Mouse (Mus musculus) neural tube, embryonic 15.5 days (tissue): ENCODE results near the gene Cdc45. TPM values are rescaled to one million over a fixed set of nuclear protein-coding genes. Genes with fewer than 3 reads are reported as not detected.

Experiments
- ATAC-seq: fragments of 200-750 bp; cut with Nextera tagmentation; 2 replicates; pipeline ENCODE4 v1.8.0; 2017; ENCODE audit warnings: mild to moderate bottlenecking, moderate TSS enrichment, moderate library complexity; ENCODE audit not compliant: low FRiP score
- H3K27ac ChIP-seq: fragments of 300-500 bp; sonication (generic); replicated peaks from 2 replicates; pipeline ENCODE4 v1.5.1; 2015; ENCODE audit warnings: mild to moderate bottlenecking, inconsistent platforms
- H3K27me3 ChIP-seq: fragments of 300-500 bp; sonication (generic); replicated peaks from 2 replicates; pipeline ENCODE4 v1.6.1; 2015; ENCODE audit warnings: inconsistent platforms
- H3K36me3 ChIP-seq: fragments of 300-500 bp; sonication (generic); 2 replicates; pipeline ENCODE4 v1.6.1; 2015; ENCODE audit warnings: inconsistent platforms
- H3K4me1 ChIP-seq: fragments of 300-500 bp; sonication (generic); 2 replicates; pipeline ENCODE4 v1.6.1; 2015; ENCODE audit warnings: inconsistent platforms
- H3K4me2 ChIP-seq: fragments of 300-500 bp; sonication (generic); 2 replicates; pipeline ENCODE4 v1.6.1; 2015; ENCODE audit warnings: inconsistent platforms, mild to moderate bottlenecking, moderate library complexity
- H3K4me3 ChIP-seq: fragments of 300-500 bp; sonication (generic); replicated peaks from 2 replicates; pipeline ENCODE4 v1.5.1; 2015; ENCODE audit warnings: mild to moderate bottlenecking, inconsistent platforms
- H3K9ac ChIP-seq: fragments of 300-500 bp; sonication (generic); replicated peaks from 2 replicates; pipeline ENCODE4 v1.6.1; 2015; ENCODE audit warnings: mild to moderate bottlenecking, inconsistent platforms
- H3K9me3 ChIP-seq: fragments of 300-500 bp; sonication (generic); replicated peaks from 2 replicates; pipeline ENCODE4 v1.6.1; 2016; ENCODE audit warnings: inconsistent platforms
- WGBS: fragments of 180-500 bp; shearing (Covaris S2); methylation state at CpG from one replicate; pipeline ENCODE4 v1.1.7; 2015; ENCODE audit warnings: mixed read lengths; 5-methylcytosine and 5-hydroxymethylcytosine counted together
- polyA plus RNA-seq: library from polyadenylated mRNA; unstranded; fragments of >200 nt; fragmentation: Nextera tagmentation; extraction: Ambion mirVana; gene quantifications from 2 replicates; pipeline ENCODE4 v1.2.1, GENCODE M21; 2015

Cdc45 gene
- polyA plus RNA-seq, 1 experiment from 2014 or later = 6.6 TPM

GRCm38 (mm10) chr16:18785485-18785884 is 26.3 kb downstream of the Cdc45 start:
- H3K36me3 ChIP-seq = no peaks in the 10 kb centered on the region; the same call in 1 of the 2 replicates
- H3K9me3 ChIP-seq = no peaks in the 10 kb centered on the region
- H3K4me2 ChIP-seq = no peak overlapping the region
- no peaks in the 10 kb centered on the region for H3K4me1 ChIP-seq
- no peak for ATAC-seq
- H3K27ac ChIP-seq = no peak overlapping the region
- no peaks in the 10 kb centered on the region for H3K27me3 ChIP-seq
- 78% methylated on average over 1 of the region's 1 CpGs for WGBS
- no peak overlapping the region for H3K9ac ChIP-seq
- no peak overlapping the region for H3K4me3 ChIP-seq

GRCm38 (mm10) chr16:18785025-18785424 is 26.8 kb downstream of the Cdc45 start:
- Histone ChIP-seq H3K9ac (no peak overlapping the region), H3K4me3 (no peak overlapping the region), H3K27ac (no peak overlapping the region), H3K27me3 (no peaks in the 10 kb centered on the region), H3K36me3 (no peaks in the 10 kb centered on the region; the same call in 1 of the 2 replicates), H3K4me2 (no peak overlapping the region), H3K4me1 (no peaks in the 10 kb centered on the region), H3K9me3 (no peaks in the 10 kb centered on the region)
- WGBS = 94% methylated on average over 7 of the region's 7 CpGs
- no peak for ATAC-seq

GRCm38 (mm10) chr16:18781810-18782209 is 30.0 kb downstream of the Cdc45 start:
- Histone ChIP-seq H3K4me3 (no peak overlapping the region), H3K9me3 (no peaks in the 10 kb centered on the region), H3K4me1 (peaks cover 13% of the 10 kb centered on the region), H3K27ac (no peak overlapping the region), H3K36me3 (no peaks in the 10 kb centered on the region; the same call in 1 of the 2 replicates), H3K27me3 (peaks cover 24% of the 10 kb centered on the region), H3K4me2 (no peak overlapping the region), H3K9ac (no peak overlapping the region)
- no peak for ATAC-seq
- 91% methylated on average over 10 of the region's 10 CpGs for WGBS

GRCm38 (mm10) chr16:18778461-18778860 is 33.3 kb downstream of the Cdc45 start:
- peaks cover 16% of the 10 kb centered on the region for H3K4me1 ChIP-seq
- peaks cover 44% of the 10 kb centered on the region for H3K27me3 ChIP-seq
- 78% methylated on average over 2 of the region's 2 CpGs for WGBS
- no peak overlapping the region for H3K9ac ChIP-seq
- H3K4me3 ChIP-seq = peak overlapping the region; percentile 46
- no peak for ATAC-seq
- H3K27ac ChIP-seq = peak overlapping the region; percentile 35; the same call in 1 of the 2 replicates
- H3K4me2 ChIP-seq = peak overlapping the region; percentile 76; the same call in 1 of the 2 replicates
- no peaks in the 10 kb centered on the region for H3K9me3 ChIP-seq
- H3K36me3 ChIP-seq = no peaks in the 10 kb centered on the region

- H3K4me3 ChIP-seq = peak overlapping the region; percentile 46
- ATAC-seq = peak; percentile 73
- no peaks in the 10 kb centered on the region for H3K9me3 ChIP-seq
- peak overlapping the region; percentile 40 for H3K9ac ChIP-seq
- WGBS = 2% methylated on average over 80 of the region's 80 CpGs
- peaks cover 16% of the 10 kb centered on the region for H3K4me1 ChIP-seq
- H3K27me3 ChIP-seq = peaks cover 44% of the 10 kb centered on the region
- peak overlapping the region; percentile 24; the same call in 1 of the 2 replicates for H3K27ac ChIP-seq
- H3K4me2 ChIP-seq = peak overlapping the region; percentile 76
- no peaks in the 10 kb centered on the region for H3K36me3 ChIP-seq
These were observed 34.4 kb downstream of the Cdc45 start for GRCm38 (mm10) chr16:18777101-18778080.

GRCm38 (mm10) chr16:18776556-18777100 is 35.2 kb downstream of the Cdc45 start, which contains the start of gene Cldn5:
Gene Cldn5, plus strand, starts transcription at chr16:18776847.
- Histone ChIP-seq H3K4me2 (peak within 1 kb of the TSS; percentile 76), H3K36me3 (no peaks in the 10 kb centered on the region), H3K9me3 (no peaks in the 10 kb centered on the region), H3K9ac (peak within 1 kb of the TSS; percentile 40), H3K4me1 (peaks cover 16% of the 10 kb centered on the region), H3K27me3 (peaks cover 44% of the 10 kb centered on the region), H3K4me3 (peak within 1 kb of the TSS; percentile 46), H3K27ac (peak within 1 kb of the TSS; percentile 24; the same call in 1 of the 2 replicates)
- ATAC-seq = peak; percentile 24; the same call in 1 of the 2 replicates
- 6% methylated on average over 19 of the region's 19 CpGs for WGBS

GRCm38 (mm10) chr16:18775621-18776555 is 35.9 kb downstream of the Cdc45 start:
- no peak for ATAC-seq
- H3K4me1 ChIP-seq = peaks cover 16% of the 10 kb centered on the region
- 32% methylated on average over 18 of the region's 18 CpGs for WGBS
- no peak overlapping the region for H3K9ac ChIP-seq
- no peaks in the 10 kb centered on the region for H3K36me3 ChIP-seq
- H3K27me3 ChIP-seq = peaks cover 44% of the 10 kb centered on the region
- no peak overlapping the region for H3K27ac ChIP-seq
- H3K4me2 ChIP-seq = peak overlapping the region; percentile 76
- H3K4me3 ChIP-seq = peak overlapping the region; percentile 46
- no peaks in the 10 kb centered on the region for H3K9me3 ChIP-seq

- Histone ChIP-seq H3K27me3 (peaks cover 40% of the 10 kb centered on the region), H3K4me3 (no peak overlapping the region)
These were observed 37.9 kb downstream of the Cdc45 start for GRCm38 (mm10) chr16:18773936-18774335.

GRCm38 (mm10) chr16:18769501-18769900 is 42.3 kb downstream of the Cdc45 start:
- Histone ChIP-seq H3K36me3 (no peaks in the 10 kb centered on the region), H3K4me3 (no peak overlapping the region), H3K27me3 (no peaks in the 10 kb centered on the region), H3K4me1 (no peaks in the 10 kb centered on the region), H3K27ac (no peak overlapping the region), H3K9me3 (no peaks in the 10 kb centered on the region), H3K9ac (no peak overlapping the region), H3K4me2 (no peak overlapping the region)
- no peak for ATAC-seq
- WGBS = 76% methylated on average over 1 of the region's 1 CpGs

More at GRCm38 (mm10) chr16:18773936-18774335, 37.9 kb downstream of the Cdc45 start:
- no peaks in the 10 kb centered on the region for H3K36me3 ChIP-seq
- H3K9me3 ChIP-seq = no peaks in the 10 kb centered on the region
- no peak for ATAC-seq
- H3K9ac ChIP-seq = no peak overlapping the region
- WGBS = 27% methylated on average over 2 of the region's 2 CpGs
- H3K4me1 ChIP-seq = peaks cover 16% of the 10 kb centered on the region
- H3K27ac ChIP-seq = no peak overlapping the region
- no peak overlapping the region for H3K4me2 ChIP-seq

- Histone ChIP-seq H3K4me1 (no peaks in the 10 kb centered on the region), H3K27me3 (no peaks in the 10 kb centered on the region), H3K36me3 (no peaks in the 10 kb centered on the region), H3K4me3 (no peak overlapping the region), H3K9ac (no peak overlapping the region), H3K4me2 (no peak overlapping the region), H3K9me3 (no peaks in the 10 kb centered on the region), H3K27ac (no peak overlapping the region)
- 85% methylated on average over 4 of the region's 4 CpGs for whole genome bisulfite sequencing
- ATAC-seq = no peak
These were observed 45.4 kb downstream of the Cdc45 start for GRCm38 (mm10) chr16:18766390-18766789.

- Histone ChIP-seq H3K27ac (no peak overlapping the region), H3K4me2 (no peak overlapping the region), H3K4me3 (no peak overlapping the region), H3K9ac (no peak overlapping the region), H3K36me3 (no peaks in the 10 kb centered on the region), H3K4me1 (no peaks in the 10 kb centered on the region), H3K27me3 (no peaks in the 10 kb centered on the region), H3K9me3 (no peaks in the 10 kb centered on the region)
- 83% methylated on average over 3 of the region's 3 CpGs for WGBS
- no peak for ATAC-seq
These were observed 48.8 kb downstream of the Cdc45 start for GRCm38 (mm10) chr16:18762960-18763359.
